Mouse (Mus musculus) testis, adult 2 months (tissue): Measurements from ENCODE around the gene Rprd1b.

Experiments used
- CTCF ChIP-seq: fragments of 200-500 bp; IDR thresholded peaks from 2 replicates; pipeline ENCODE4 v1.5.1; 2012; ENCODE audit warnings: low read depth, mild to moderate bottlenecking, inconsistent platforms, low read length, moderate library complexity; ENCODE audit not compliant: control insufficient read depth, insufficient read depth, insufficient replicate concordance
- POLR2A ChIP-seq: fragments of 200-500 bp; IDR thresholded peaks from 2 replicates; pipeline ENCODE4 v1.6.1; 2012; ENCODE audit warnings: low read depth, mild to moderate bottlenecking, inconsistent platforms, low read length, moderate library complexity; ENCODE audit not compliant: control insufficient read depth

- TF ChIP-seq CTCF (no peak), POLR2A (no peak)
Observed at GRCm38 (mm10) chr2:158176763-158177162, 148.5 kb downstream of the Rprd1b start.
